Mouse (Mus musculus) cortical plate, adult 2 months (tissue): ENCODE results near the gene Clip4.

Experiments
- CTCF ChIP-seq: fragments of 200-500 bp; IDR thresholded peaks from 2 replicates; pipeline ENCODE4 v1.5.1; 2011; ENCODE audit warnings: mild to moderate bottlenecking, control low read depth, low read length; ENCODE audit not compliant: insufficient read depth; ENCODE audit errors: extremely low read depth
- POLR2A ChIP-seq: fragments of 200-500 bp; IDR thresholded peaks from 2 replicates; pipeline ENCODE4 v1.6.1; 2011; ENCODE audit warnings: mild to moderate bottlenecking, low read length, control low read depth; ENCODE audit not compliant: insufficient read depth; ENCODE audit errors: extremely low read depth

- no peak for TF ChIP-seq CTCF
- no peak for TF ChIP-seq POLR2A
These were observed 106.5 kb downstream of the Clip4 start for GRCm38 (mm10) chr17:71874795-71875194.
